Mouse (Mus musculus): ENCODE data around the gene Ddx21. TPM values are rescaled to one million over a fixed set of nuclear protein-coding genes. Genes with fewer than 3 reads are reported as not detected.

Gene Ddx21
- polyA plus RNA-seq (2015; fragmentation: Nextera tagmentation; extraction: Ambion mirVana): 14.2 and 14.9 TPM in 2 replicates

GRCm38 (mm10) chr10:62602177-62603040 lies at the start of gene Ddx21:
Gene Ddx21 (minus strand): TSS chr10:62602281.
- H3K27me3 ChIP-seq (ENCODE audit: control insufficient read depth, insufficient read depth, low read depth, low read length): no peaks in the 10 kb centered on the region
- 0 out of 2 replicates have a peak, but pooled peaks cover 8% of the 10 kb centered on the region for H3K36me3 ChIP-seq (ENCODE audit: control insufficient read depth, insufficient read depth, low read length)
- peak; percentile 99 for ATAC-seq
- H3K4me2 ChIP-seq (ENCODE audit: low read length): peak within 1 kb of the TSS; percentile 99
- peak within 1 kb of the TSS; percentile 99 for H3K4me3 ChIP-seq (ENCODE audit: low read depth, low read length)
- H3K27ac ChIP-seq (ENCODE audit: low read length): peak within 1 kb of the TSS; percentile 87
- WGBS: 5% methylated on average over 53 of the region's 53 CpGs
- H3K9me3 ChIP-seq (replicated peaks; ENCODE audit: control insufficient read depth, low read length, poor library complexity, severe bottlenecking): no peaks in the 10 kb centered on the region
- H3K9ac ChIP-seq (ENCODE audit: low read depth, low read length): peak within 1 kb of the TSS; percentile 86
- H3K4me1 ChIP-seq (ENCODE audit: control insufficient read depth, insufficient read depth, low read length): peaks cover 14% of the 10 kb centered on the region

- peak within 1 kb of the TSS; percentile 82 for H3K4me2 ChIP-seq (ENCODE audit: low read length)
- WGBS: 0% methylated on average over 82 of the region's 89 CpGs
- peaks cover 19% of the 10 kb centered on the region for H3K4me1 ChIP-seq (ENCODE audit: control insufficient read depth, insufficient read depth, low read length)
Observed at GRCm38 (mm10) chr10:62650881-62651810, 49.1 kb upstream of the Ddx21 start, which contains the start of gene Ddx50. Gene Ddx50 (minus strand): TSS chr10:62651218.

GRCm38 (mm10) chr10:62650358-62650782 lies 48.3 kb upstream of the Ddx21 start:
- WGBS: under 1% methylated on average over 17 of the region's 17 CpGs

More at GRCm38 (mm10) chr10:62650881-62651810, 49.1 kb upstream of the Ddx21 start, which contains the start of gene Ddx50:
- Histone ChIP-seq H3K27me3 (ENCODE audit: control insufficient read depth, insufficient read depth, low read depth, low read length) (no peaks in the 10 kb centered on the region), H3K9me3 (replicated peaks; ENCODE audit: control insufficient read depth, low read length, poor library complexity, severe bottlenecking) (no peaks in the 10 kb centered on the region), H3K9ac (ENCODE audit: low read depth, low read length) (peak within 1 kb of the TSS; percentile 87), H3K4me3 (ENCODE audit: low read depth, low read length) (peak within 1 kb of the TSS; percentile 83), H3K27ac (ENCODE audit: low read length) (peak within 1 kb of the TSS; percentile 95), H3K36me3 (ENCODE audit: control insufficient read depth, insufficient read depth, low read length) (no peaks in the 10 kb centered on the region)
- ATAC-seq: peak; percentile 100

GRCm38 (mm10) chr10:62604161-62604560 lies 2.1 kb upstream of the Ddx21 start:
- Histone ChIP-seq H3K27me3 (ENCODE audit: control insufficient read depth, insufficient read depth, low read depth, low read length) (no peaks in the 10 kb centered on the region), H3K4me1 (ENCODE audit: control insufficient read depth, insufficient read depth, low read length) (peaks cover 14% of the 10 kb centered on the region), H3K9ac (ENCODE audit: low read depth, low read length) (no peak overlapping the region), H3K4me3 (ENCODE audit: low read depth, low read length) (no peak overlapping the region), H3K36me3 (ENCODE audit: control insufficient read depth, insufficient read depth, low read length) (no peaks in the 10 kb centered on the region), H3K4me2 (ENCODE audit: low read length) (no peak overlapping the region), H3K27ac (ENCODE audit: low read length) (no peak overlapping the region), H3K9me3 (replicated peaks; ENCODE audit: control insufficient read depth, low read length, poor library complexity, severe bottlenecking) (no peaks in the 10 kb centered on the region)
- no peak for ATAC-seq
- WGBS: 90% methylated on average over 3 of the region's 3 CpGs

More at GRCm38 (mm10) chr10:62650358-62650782, 48.3 kb upstream of the Ddx21 start:
- peaks cover 19% of the 10 kb centered on the region for H3K4me1 ChIP-seq (ENCODE audit: control insufficient read depth, insufficient read depth, low read length)
- H3K9me3 ChIP-seq (replicated peaks; ENCODE audit: control insufficient read depth, low read length, poor library complexity, severe bottlenecking): no peaks in the 10 kb centered on the region
- no peaks in the 10 kb centered on the region for H3K36me3 ChIP-seq (ENCODE audit: control insufficient read depth, insufficient read depth, low read length)
- H3K9ac ChIP-seq (ENCODE audit: low read depth, low read length): peak overlapping the region; percentile 87
- no peak for ATAC-seq
- peak overlapping the region; percentile 82 for H3K4me2 ChIP-seq (ENCODE audit: low read length)
- no peaks in the 10 kb centered on the region for H3K27me3 ChIP-seq (ENCODE audit: control insufficient read depth, insufficient read depth, low read depth, low read length)
- peak overlapping the region; percentile 95 for H3K27ac ChIP-seq (ENCODE audit: low read length)
- peak overlapping the region; percentile 83 for H3K4me3 ChIP-seq (ENCODE audit: low read depth, low read length)

- WGBS: 91% methylated on average over 12 of the region's 12 CpGs
- H3K4me1 ChIP-seq (ENCODE audit: control insufficient read depth, insufficient read depth, low read length): peaks cover 14% of the 10 kb centered on the region
- no peaks in the 10 kb centered on the region for H3K36me3 ChIP-seq (ENCODE audit: control insufficient read depth, insufficient read depth, low read length)
- H3K4me3 ChIP-seq (ENCODE audit: low read depth, low read length): no peak overlapping the region
- no peaks in the 10 kb centered on the region for H3K9me3 ChIP-seq (replicated peaks; ENCODE audit: control insufficient read depth, low read length, poor library complexity, severe bottlenecking)
- no peak overlapping the region for H3K27ac ChIP-seq (ENCODE audit: low read length)
- no peak overlapping the region for H3K9ac ChIP-seq (ENCODE audit: low read depth, low read length)
- no peaks in the 10 kb centered on the region for H3K27me3 ChIP-seq (ENCODE audit: control insufficient read depth, insufficient read depth, low read depth, low read length)
- H3K4me2 ChIP-seq (ENCODE audit: low read length): no peak overlapping the region; the same call in 1 of the 2 replicates
- no peak for ATAC-seq
Observed at GRCm38 (mm10) chr10:62603233-62604030, 1.4 kb upstream of the Ddx21 start.

GRCm38 (mm10) chr10:62601833-62602176 lies 276 bp downstream of the Ddx21 start:
- peak; percentile 85 for ATAC-seq
- H3K4me2 ChIP-seq (ENCODE audit: low read length): peak overlapping the region; percentile 99
- WGBS: under 1% methylated on average over 23 of the region's 23 CpGs
- peak overlapping the region; percentile 87 for H3K27ac ChIP-seq (ENCODE audit: low read length)
- H3K9ac ChIP-seq (ENCODE audit: low read depth, low read length): peak overlapping the region; percentile 86
- H3K4me1 ChIP-seq (ENCODE audit: control insufficient read depth, insufficient read depth, low read length): peaks cover 14% of the 10 kb centered on the region
- no peaks in the 10 kb centered on the region for H3K9me3 ChIP-seq (replicated peaks; ENCODE audit: control insufficient read depth, low read length, poor library complexity, severe bottlenecking)
- no peaks in the 10 kb centered on the region for H3K27me3 ChIP-seq (ENCODE audit: control insufficient read depth, insufficient read depth, low read depth, low read length)
- H3K36me3 ChIP-seq (ENCODE audit: control insufficient read depth, insufficient read depth, low read length): 0 out of 2 replicates have a peak, but pooled peaks cover 8% of the 10 kb centered on the region
- peak overlapping the region; percentile 99 for H3K4me3 ChIP-seq (ENCODE audit: low read depth, low read length)

- Histone ChIP-seq H3K4me2 (ENCODE audit: low read length) (peak overlapping the region; percentile 99), H3K36me3 (ENCODE audit: control insufficient read depth, insufficient read depth, low read length) (0 out of 2 replicates have a peak, but pooled peaks cover 8% of the 10 kb centered on the region), H3K27ac (ENCODE audit: low read length) (no peak overlapping the region), H3K9ac (ENCODE audit: low read depth, low read length) (peak overlapping the region; percentile 86), H3K9me3 (replicated peaks; ENCODE audit: control insufficient read depth, low read length, poor library complexity, severe bottlenecking) (no peaks in the 10 kb centered on the region), H3K4me1 (ENCODE audit: control insufficient read depth, insufficient read depth, low read length) (peaks cover 14% of the 10 kb centered on the region), H3K4me3 (ENCODE audit: low read depth, low read length) (peak overlapping the region; percentile 99), H3K27me3 (ENCODE audit: control insufficient read depth, insufficient read depth, low read depth, low read length) (no peaks in the 10 kb centered on the region)
- WGBS: 13% methylated on average over 20 of the region's 20 CpGs
- no peak for ATAC-seq
Observed at GRCm38 (mm10) chr10:62601053-62601791, 859 bp downstream of the Ddx21 start.
